Mouse (Mus musculus) MN1 (cell line): ENCODE results near the gene Selenoo.

ENCODE experiments used
- DNase-seq: peaks from one replicate; pipeline ENCODE4 v3.0.0-alpha.2; 2016; ENCODE audit warnings: low spot score

The Selenoo gene

GRCm38 (mm10) chr15:89126622-89127021 is 37.7 kb downstream of the Selenoo start:
- no peak for DNase-seq

- DNase-seq = no peak
Observed at GRCm38 (mm10) chr15:89127364-89127940, 38.6 kb downstream of the Selenoo start.

DNA sequence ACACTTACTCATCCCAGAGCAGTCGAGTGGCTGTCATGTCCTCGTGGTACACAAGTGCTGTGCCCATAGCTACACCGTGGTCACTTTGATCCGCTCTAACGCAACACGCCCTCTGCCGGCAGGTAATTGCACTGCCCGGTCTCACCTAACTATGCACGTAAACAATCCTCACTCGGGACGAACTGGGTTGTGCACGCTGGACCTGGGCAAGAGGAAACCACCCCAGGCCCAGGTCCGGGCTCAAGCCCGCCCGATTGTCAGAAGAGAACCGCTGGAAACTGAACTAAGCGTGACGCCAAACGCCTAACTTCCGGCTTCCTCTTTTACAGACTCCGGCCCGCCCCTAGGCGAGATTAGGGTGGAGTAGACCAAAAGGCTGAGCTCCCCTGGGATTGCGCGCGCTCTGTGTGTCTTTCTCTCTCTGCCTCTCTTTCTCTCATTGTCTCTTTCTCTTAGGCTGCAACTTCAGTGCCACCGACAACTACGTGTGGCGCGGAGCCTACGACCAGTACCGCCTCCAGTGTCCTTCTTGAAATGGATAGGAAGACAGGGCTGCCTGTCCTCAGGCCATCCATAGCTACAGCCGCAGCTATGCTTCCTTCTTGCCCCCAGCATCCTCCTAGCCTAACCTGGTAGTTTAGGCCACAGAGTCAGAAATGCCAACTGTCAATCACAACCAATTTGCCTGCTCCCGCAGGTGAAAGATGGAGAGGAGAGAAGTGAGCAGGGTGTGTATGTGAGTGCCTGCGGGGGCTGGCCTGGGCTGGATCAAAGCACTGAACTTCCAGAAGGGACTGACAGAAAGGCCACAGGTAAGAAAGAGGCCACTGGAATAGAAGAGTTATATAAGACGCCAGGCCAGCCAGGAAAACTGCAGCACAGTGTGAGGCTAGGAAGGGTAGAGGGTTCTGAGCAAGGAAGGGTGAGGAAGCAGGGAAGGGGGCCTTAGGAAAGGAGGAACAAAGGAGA is 39.8 kb downstream of the Selenoo start, which contains the start of gene Hdac10:
Gene Hdac10 (minus strand): TSS at position 319 of the 969 bp plus-strand sequence.
- peak; percentile 92 for DNase-seq

DNA sequence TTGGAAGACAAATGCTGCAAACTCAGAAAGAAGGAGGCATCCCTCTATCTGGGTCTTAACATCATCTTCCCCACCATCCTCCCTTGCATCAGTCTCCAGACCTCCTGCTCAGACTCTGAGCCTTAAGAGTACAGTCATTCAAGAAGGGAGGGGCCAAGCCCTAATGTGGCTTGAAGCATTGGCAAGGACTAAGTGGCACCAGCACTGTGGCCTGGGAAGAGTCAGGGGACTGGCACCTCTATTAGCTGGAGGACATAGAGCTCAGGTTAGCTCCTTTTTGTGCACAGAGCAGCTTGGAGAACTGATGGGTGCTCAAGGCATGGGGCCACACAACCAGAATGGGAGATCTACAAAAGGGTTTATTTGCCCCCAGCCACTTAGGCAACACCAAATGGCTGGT is 41.4 kb downstream of the Selenoo start:
- no peak for DNase-seq

DNA sequence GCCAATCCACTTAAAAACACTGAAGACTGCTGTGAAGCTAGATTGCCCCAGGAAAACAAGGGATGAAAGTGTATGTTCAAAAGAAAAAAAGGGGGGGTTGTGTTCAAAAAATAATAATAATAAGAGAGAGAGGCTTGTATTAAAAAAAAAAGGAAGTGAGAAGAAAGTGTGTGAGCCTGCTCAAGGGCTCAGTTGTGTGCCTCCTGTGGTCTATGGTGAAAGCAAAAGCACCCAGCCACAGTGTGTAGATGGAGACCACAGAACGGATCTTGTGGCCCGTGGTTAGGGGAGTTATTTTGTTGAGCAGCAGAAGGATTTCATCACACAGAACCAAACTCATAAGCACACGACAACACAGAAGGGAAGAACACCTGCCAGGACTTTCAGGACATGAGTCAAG is 42.4 kb downstream of the Selenoo start:
- no peak for DNase-seq

GRCm38 (mm10) chr15:89136461-89137155 is 47.7 kb downstream of the Selenoo start:
- no peak for DNase-seq

DNA sequence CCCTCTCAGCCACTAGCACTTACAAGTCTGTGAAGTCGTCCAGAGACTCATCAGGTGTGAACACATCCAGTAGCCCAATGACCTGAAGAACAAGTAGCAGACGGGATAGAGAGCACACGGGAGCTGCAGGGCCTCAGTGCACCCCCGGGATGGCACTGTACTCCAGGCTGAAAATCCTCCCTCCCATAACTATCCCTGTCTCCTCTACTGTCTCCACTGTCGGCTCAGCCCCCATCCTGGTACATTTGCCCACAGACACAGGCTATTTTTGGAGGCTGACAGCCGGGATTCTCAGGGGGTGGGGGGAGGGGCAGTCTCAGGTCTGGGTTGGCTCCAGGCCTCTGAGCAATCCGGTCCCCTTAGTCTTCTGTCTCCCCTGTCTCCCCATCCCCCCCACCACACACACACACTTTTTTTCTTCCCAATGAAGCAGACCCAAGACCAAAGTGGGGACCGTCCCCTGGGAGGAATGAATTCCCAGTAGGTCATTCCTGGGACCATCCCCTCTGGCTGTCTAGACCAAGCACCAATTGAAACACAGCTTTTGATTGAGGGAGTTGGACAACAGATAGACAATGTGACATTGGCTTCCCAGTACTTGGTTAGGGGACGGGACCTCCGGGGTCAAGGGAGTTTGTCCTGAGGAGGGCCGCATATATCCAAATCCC is 48.6 kb downstream of the Selenoo start:
- no peak for DNase-seq

DNA sequence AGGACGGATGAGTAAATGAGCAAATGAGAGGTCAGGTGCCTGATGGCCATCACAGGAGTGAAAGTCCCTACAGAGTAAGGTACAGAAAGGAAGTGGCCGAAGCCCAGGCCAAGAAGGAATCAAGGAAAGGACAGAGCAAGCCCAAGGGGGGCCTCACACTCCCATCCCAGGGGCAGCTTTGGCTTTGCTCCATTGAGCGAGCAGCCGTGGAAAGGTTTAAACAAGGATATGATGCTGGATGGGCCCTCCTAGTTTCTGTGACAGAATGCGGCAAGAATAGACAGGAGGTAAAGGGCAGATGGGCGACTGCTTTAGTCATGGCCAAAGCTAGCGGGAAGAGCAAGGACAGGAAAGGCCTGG is 49.1 kb downstream of the Selenoo start:
- no peak for DNase-seq

DNA sequence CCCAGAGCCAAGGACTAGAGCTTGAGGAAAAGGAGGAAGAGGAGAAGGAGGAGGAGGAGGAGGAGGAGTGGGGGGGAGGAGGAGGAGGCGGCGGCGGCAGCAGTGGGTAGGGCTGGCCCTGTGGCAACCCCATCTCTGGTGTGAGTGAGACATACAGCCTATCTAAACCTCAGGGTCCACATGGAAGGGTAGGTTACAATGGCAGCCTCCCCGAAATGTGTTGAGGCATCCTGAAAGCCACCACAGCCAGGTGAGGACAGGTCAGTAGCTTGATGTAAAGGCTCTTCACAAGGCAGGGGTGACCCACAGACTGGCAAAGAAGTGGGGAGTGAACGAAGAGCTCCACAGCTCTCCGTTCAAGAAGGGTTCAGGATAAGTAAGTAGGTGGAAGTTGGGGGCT is 49.6 kb downstream of the Selenoo start:
- no peak for DNase-seq

- peak; percentile 76 for DNase-seq
Observed at GRCm38 (mm10) chr15:89140048-89140658, 51.3 kb downstream of the Selenoo start.

DNA sequence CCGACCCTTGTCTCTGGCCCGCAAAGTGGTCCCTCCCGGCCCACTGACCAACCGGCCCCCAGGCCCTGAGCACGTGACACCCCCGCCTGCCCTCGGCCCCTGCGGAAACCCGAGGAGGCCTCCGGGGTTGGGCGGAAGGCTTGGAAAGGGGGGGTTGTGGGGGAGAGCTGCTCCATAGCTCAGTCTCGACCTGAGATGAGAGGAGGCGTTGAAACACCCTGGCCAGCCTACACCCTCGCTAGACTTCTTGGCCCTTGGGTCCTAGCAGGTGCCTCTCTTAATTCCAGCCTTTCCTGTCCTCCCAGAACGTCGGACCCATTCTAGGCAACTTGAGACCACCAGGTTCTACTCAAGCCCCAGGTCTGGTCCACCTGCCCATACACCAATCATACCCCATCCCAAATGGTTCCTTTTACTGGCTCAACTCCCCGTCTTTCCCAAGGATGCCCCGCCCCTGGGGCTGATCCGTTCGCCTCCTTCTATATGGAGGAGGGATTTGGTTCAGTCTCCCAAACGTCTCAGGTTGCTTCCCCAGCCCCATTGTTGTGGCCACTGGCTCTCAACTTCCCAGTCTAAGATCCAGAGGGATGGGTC is 51.9 kb downstream of the Selenoo start, which contains the start of gene Mapk12:
Gene Mapk12 (minus strand): TSS at position 45 of the 594 bp plus-strand sequence.
- peak; percentile 79 for DNase-seq

DNA sequence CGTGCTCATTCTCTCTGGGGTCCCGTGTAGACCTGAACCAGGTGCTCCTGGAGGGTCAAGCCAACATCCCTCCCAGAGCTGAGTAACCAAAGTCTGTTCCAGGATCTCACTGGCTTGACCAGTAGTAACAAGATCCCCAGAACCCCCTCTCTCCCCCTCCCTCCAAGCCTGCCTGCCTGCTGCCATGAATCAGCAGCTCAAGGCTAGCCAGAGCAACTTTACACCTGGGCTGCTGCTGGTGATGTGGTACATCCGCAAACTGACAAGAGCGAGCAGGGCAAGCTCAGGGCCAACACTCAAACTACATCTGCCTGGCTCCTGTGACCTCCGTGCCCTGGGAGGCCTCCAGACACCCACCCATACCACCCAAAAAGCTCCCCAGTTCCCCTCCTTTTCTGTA is 52.6 kb downstream of the Selenoo start:
- DNase-seq = no peak

- DNase-seq = peak; percentile 63
Observed at GRCm38 (mm10) chr15:89141905-89142304, 53.0 kb downstream of the Selenoo start.

GRCm38 (mm10) chr15:89143134-89143533 is 54.2 kb downstream of the Selenoo start:
- no peak for DNase-seq

DNA sequence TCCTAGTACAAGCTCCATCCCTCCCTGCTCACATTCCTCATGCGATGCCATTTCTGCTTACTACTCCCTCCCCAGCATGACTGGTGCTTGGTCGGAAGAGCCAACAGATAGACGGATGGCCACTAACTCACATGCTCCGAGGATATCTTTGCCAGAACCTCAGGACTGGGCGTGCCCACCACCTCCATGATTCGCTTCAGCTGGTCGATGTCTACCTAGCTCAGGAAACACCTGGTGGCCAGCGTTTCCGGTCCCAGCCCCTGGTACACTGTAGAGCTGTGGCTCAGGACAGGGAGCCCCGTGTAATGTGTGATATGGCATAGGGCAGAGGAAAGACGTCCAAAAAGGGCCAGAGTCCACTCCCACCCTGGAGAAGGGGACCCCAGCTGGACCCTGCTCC is 56.1 kb downstream of the Selenoo start:
- no peak for DNase-seq

GRCm38 (mm10) chr15:89145813-89146350 is 57.0 kb downstream of the Selenoo start:
- no peak for DNase-seq

DNA sequence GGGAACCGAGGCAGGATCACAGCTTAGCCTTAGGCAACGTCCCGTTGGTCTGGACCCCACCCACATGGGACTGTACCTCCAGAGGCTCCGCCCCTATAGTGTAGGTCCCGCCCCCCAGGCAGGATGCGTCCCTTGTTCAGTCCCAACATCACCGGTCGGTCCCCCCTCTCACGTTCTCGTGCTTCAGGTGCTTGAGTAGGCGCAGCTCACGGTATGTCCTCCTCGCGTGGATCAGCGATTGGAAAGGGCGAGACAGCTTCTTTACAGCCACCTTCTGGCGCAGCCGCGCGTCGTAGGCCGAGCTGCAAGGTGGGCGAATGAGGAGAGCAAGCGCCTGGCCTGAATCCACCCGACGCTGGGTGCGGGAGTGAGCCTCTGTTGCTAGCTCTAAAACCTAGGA is 57.7 kb downstream of the Selenoo start:
- DNase-seq = no peak

- DNase-seq = no peak
Observed at GRCm38 (mm10) chr15:89147024-89147423, 58.1 kb downstream of the Selenoo start.

- no peak for DNase-seq
Observed at GRCm38 (mm10) chr15:89147456-89147855, 58.6 kb downstream of the Selenoo start.

DNA sequence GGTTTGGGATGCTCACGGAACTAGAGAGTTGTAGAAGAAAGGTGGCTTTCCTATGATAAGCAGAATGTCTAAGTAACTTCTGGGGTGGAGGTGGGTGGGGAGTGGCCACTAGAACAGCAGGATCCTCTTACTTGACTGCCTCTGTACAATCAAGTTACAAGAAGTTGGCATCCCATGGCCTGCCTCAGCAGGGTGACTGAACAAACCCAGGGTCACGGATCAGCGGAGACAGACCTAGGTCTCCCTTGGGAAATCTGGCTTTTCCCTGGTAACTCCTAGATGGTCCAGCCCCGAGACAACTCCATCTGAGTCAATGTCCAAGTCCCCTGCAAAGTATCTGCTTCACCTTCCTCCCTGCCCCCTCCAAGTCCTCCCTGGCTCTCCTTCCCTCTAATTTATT is 59.0 kb downstream of the Selenoo start:
- peak; percentile 50 for DNase-seq
